Comparison of ENCODE assay signal across 12 mouse cellular contexts in genomic region chr7:35172519-35172918, GRCm38 (mm10). TPM values are rescaled to one million over a fixed set of nuclear protein-coding genes. Genes with fewer than 3 reads are reported as not detected.
A peak's percentile ranks its signal among the peaks of the same experiment; 100 is the strongest.
DNase-seq lines count a peak whose midpoint lies in the region; ATAC-seq and TF ChIP-seq lines count a peak whose summit lies in the region.
"Had no signal": no experiment of that assay in that cellular context is flagged by ENCODE, and none has a peak within 500 bp of the region (broad histone marks: within the 10 kb centered on the region; RNA-seq: fewer than 3 reads in every experiment).

No protein-coding gene starts in this region.

- H3K9ac ChIP-seq in intestine, embryonic 16.5 days (ENCODE audit: low read depth, low read length) = peak overlapping the region; percentile 48
- no peak overlapping the region for H3K9ac ChIP-seq in intestine, postnatal 0 days (ENCODE audit: low read depth, low read length)
- H3K9ac ChIP-seq in stomach, embryonic 16.5 days (ENCODE audit: low read length) = peak overlapping the region; percentile 49; the same call in 1 of the 2 replicates
- no peak overlapping the region for H3K9ac ChIP-seq in stomach, postnatal 0 days (ENCODE audit: low read length)
- H3K9ac ChIP-seq: hindbrain, embryonic 13.5 days; liver, postnatal 0 days; neural tube, embryonic 13.5 days; stomach, embryonic 15.5 days had no signal

- no peaks in the 10 kb centered on the region for H3K27me3 ChIP-seq in intestine, embryonic 16.5 days (replicated peaks; ENCODE audit: control insufficient read depth, insufficient read depth, low read length)
- H3K27me3 ChIP-seq in intestine, postnatal 0 days (replicated peaks; ENCODE audit: control insufficient read depth, insufficient read depth, low read length) = no peaks in the 10 kb centered on the region
- H3K27me3 ChIP-seq in stomach, embryonic 16.5 days (ENCODE audit: control insufficient read depth, insufficient read depth, low read length) = peaks cover 8% of the 10 kb centered on the region; the same call in 1 of the 2 replicates
- no peaks in the 10 kb centered on the region for H3K27me3 ChIP-seq in stomach, postnatal 0 days (ENCODE audit: control insufficient read depth, insufficient read depth, low read length)

- no peak for TF ChIP-seq CTCF in intestine, postnatal 0 days (IDR thresholded peaks at IDR 0.05; ENCODE audit: low read depth)
- TF ChIP-seq CTCF in stomach, postnatal 0 days (IDR thresholded peaks at IDR 0.05; ENCODE audit: low read depth) = no peak

- H3K4me3 ChIP-seq in intestine, embryonic 16.5 days (ENCODE audit: low read length) = no peak overlapping the region
- no peak overlapping the region for H3K4me3 ChIP-seq in intestine, postnatal 0 days (ENCODE audit: low read depth, low read length)
- H3K4me3 ChIP-seq in stomach, embryonic 16.5 days (replicated peaks; ENCODE audit: low read length) = no peak overlapping the region
- H3K4me3 ChIP-seq in stomach, postnatal 0 days (ENCODE audit: low read depth, low read length) = no peak overlapping the region
- H3K4me3 ChIP-seq: hindbrain, embryonic 13.5 days; neural tube, embryonic 13.5 days; stomach, embryonic 15.5 days had no signal

- H3K36me3 ChIP-seq in intestine, embryonic 16.5 days (ENCODE audit: control insufficient read depth, insufficient read depth, low read length) = no peaks in the 10 kb centered on the region
- no peaks in the 10 kb centered on the region for H3K36me3 ChIP-seq in intestine, postnatal 0 days (ENCODE audit: control insufficient read depth, insufficient read depth)
- H3K36me3 ChIP-seq in stomach, embryonic 16.5 days (ENCODE audit: control insufficient read depth, insufficient read depth, low read length) = no peaks in the 10 kb centered on the region
- H3K36me3 ChIP-seq in stomach, postnatal 0 days (ENCODE audit: control insufficient read depth, insufficient read depth, low read length) = no peaks in the 10 kb centered on the region
- H3K36me3 ChIP-seq: hindbrain, embryonic 13.5 days; neural tube, embryonic 13.5 days; stomach, embryonic 15.5 days had no signal

- peak; percentile 56 for DNase-seq in adrenal gland, adult 2 months
- DNase-seq in adrenal gland, adult 8-10 months = no peak
- DNase-seq in stomach, postnatal 0 days (ENCODE audit: low spot score) = no peak
- no peak for DNase-seq in right cerebral cortex, postnatal 14 days

- no peak for TF ChIP-seq EP300 in stomach, postnatal 0 days (optimal IDR thresholded peaks at IDR 0.05)

- ATAC-seq in intestine, embryonic 16.5 days = no peak
- no peak for ATAC-seq in intestine, postnatal 0 days
- no peak for ATAC-seq in stomach, embryonic 16.5 days (ENCODE audit: insufficient read depth, low FRiP score)
- ATAC-seq in stomach, postnatal 0 days (ENCODE audit: low FRiP score, low TSS enrichment) = no peak
- ATAC-seq in activated CD4-positive, CD25-positive, alpha-beta regulatory T cell, adult 4 months = no peak

- no peaks in the 10 kb centered on the region for H3K9me3 ChIP-seq in intestine, embryonic 16.5 days (ENCODE audit: control insufficient read depth, low read length)
- no peaks in the 10 kb centered on the region for H3K9me3 ChIP-seq in intestine, postnatal 0 days (ENCODE audit: control insufficient read depth)
- no peaks in the 10 kb centered on the region for H3K9me3 ChIP-seq in stomach, embryonic 16.5 days (replicated peaks; ENCODE audit: control insufficient read depth, low read length)
- no peaks in the 10 kb centered on the region for H3K9me3 ChIP-seq in stomach, postnatal 0 days (ENCODE audit: control insufficient read depth, low read length)
- H3K9me3 ChIP-seq: hindbrain, embryonic 13.5 days; neural tube, embryonic 13.5 days; stomach, embryonic 15.5 days had no signal

- H3K27ac ChIP-seq in intestine, embryonic 16.5 days (ENCODE audit: low read length) = no peak overlapping the region
- H3K27ac ChIP-seq in intestine, postnatal 0 days (ENCODE audit: low read depth, low read length) = no peak overlapping the region
- no peak overlapping the region for H3K27ac ChIP-seq in stomach, embryonic 16.5 days (ENCODE audit: low read length)
- no peak overlapping the region for H3K27ac ChIP-seq in stomach, postnatal 0 days (replicated peaks)
- H3K27ac ChIP-seq: hindbrain, embryonic 13.5 days; neural tube, embryonic 13.5 days; stomach, embryonic 15.5 days had no signal

- peaks cover 7% of the 10 kb centered on the region for H3K4me1 ChIP-seq in intestine, embryonic 16.5 days (ENCODE audit: control insufficient read depth, insufficient read depth, low read length)
- 0 out of 2 replicates have a peak, but pooled peaks cover 3% of the 10 kb centered on the region for H3K4me1 ChIP-seq in intestine, postnatal 0 days (replicated peaks; ENCODE audit: control insufficient read depth, insufficient read depth, low read length)
- no peaks in the 10 kb centered on the region for H3K4me1 ChIP-seq in stomach, embryonic 16.5 days (ENCODE audit: control insufficient read depth, insufficient read depth, low read length)
- H3K4me1 ChIP-seq in stomach, postnatal 0 days (replicated peaks; ENCODE audit: control insufficient read depth, insufficient read depth) = no peaks in the 10 kb centered on the region

- H3K4me2 ChIP-seq in intestine, embryonic 16.5 days (ENCODE audit: low read depth, low read length) = peak overlapping the region; percentile 35; the same call in 1 of the 2 replicates
- no peak overlapping the region for H3K4me2 ChIP-seq in intestine, postnatal 0 days (replicated peaks; ENCODE audit: low read depth)
- no peak overlapping the region for H3K4me2 ChIP-seq in stomach, embryonic 16.5 days (ENCODE audit: low read depth, low read length)
- no peak overlapping the region for H3K4me2 ChIP-seq in stomach, postnatal 0 days (replicated peaks; ENCODE audit: low read depth)

- 80% methylated on average over 4 of the region's 4 CpGs for WGBS in intestine, embryonic 16.5 days
- WGBS in intestine, postnatal 0 days = 76% methylated on average over 4 of the region's 4 CpGs
- 68% methylated on average over 4 of the region's 4 CpGs for WGBS in stomach, embryonic 16.5 days
- WGBS in stomach, postnatal 0 days = 74% methylated on average over 4 of the region's 4 CpGs

RNA-seq across cellular contexts. Expression of gene Slc7a10, which starts 13.7 kb away (rescaled TPM):
- 10 to 100 TPM in 1 of 2 experiments, 1 to 10 TPM in 1; 6.4 to 28.1 TPM for total RNA-seq in adrenal gland, adult 2 months (2021)
- 26.6 and 40.9 TPM in 2 replicates for polyA plus RNA-seq in adrenal gland, adult 2 months (2012; rRNA removed)
- total RNA-seq in adrenal gland, adult 8-10 months (2022) = 10 to 100 TPM; 12.2 to 29.7 (median 14.9) TPM
- 0.99 and 1.2 TPM in 2 replicates for polyA plus RNA-seq in intestine, embryonic 16.5 days (2015; fragmentation: Nextera tagmentation; extraction: Ambion mirVana)
- polyA plus RNA-seq in intestine, postnatal 0 days (2015; fragmentation: Nextera tagmentation; extraction: Ambion mirVana) = 0.34 and 0.42 TPM in 2 replicates
- 3.6 and 5.0 TPM in 2 replicates for polyA plus RNA-seq in stomach, embryonic 16.5 days (2015; fragmentation: Nextera tagmentation; extraction: Ambion mirVana)
- 0.82 and 0.98 TPM in 2 replicates for polyA plus RNA-seq in stomach, postnatal 0 days (2015; fragmentation: Nextera tagmentation; extraction: Ambion mirVana)
- polyA plus RNA-seq in activated CD4-positive, CD25-positive, alpha-beta regulatory T cell, adult 4 months (2017; shearing (Covaris generic)) = 1 to 10 TPM; 1.0 to 3.2 TPM

RNA-seq across cellular contexts. Expression of gene Lrp3, which starts 42.8 kb away (rescaled TPM):
- 10 to 100 TPM; 14.9 to 22.7 TPM for total RNA-seq in adrenal gland, adult 2 months (2021)
- polyA plus RNA-seq in adrenal gland, adult 2 months (2012; rRNA removed) = 38.8 and 42.9 TPM in 2 replicates
- total RNA-seq in adrenal gland, adult 8-10 months (2022) = 10 to 100 TPM; 21.8 to 24.6 (median 24.3) TPM
- polyA plus RNA-seq in intestine, embryonic 16.5 days (2015; fragmentation: Nextera tagmentation; extraction: Ambion mirVana) = 2.8 and 3.3 TPM in 2 replicates
- polyA plus RNA-seq in intestine, postnatal 0 days (2015; fragmentation: Nextera tagmentation; extraction: Ambion mirVana) = 1.6 and 2.1 TPM in 2 replicates
- 4.9 and 5.5 TPM in 2 replicates for polyA plus RNA-seq in stomach, embryonic 16.5 days (2015; fragmentation: Nextera tagmentation; extraction: Ambion mirVana)
- polyA plus RNA-seq in stomach, postnatal 0 days (2015; fragmentation: Nextera tagmentation; extraction: Ambion mirVana) = 1.6 and 2.6 TPM in 2 replicates
- under 1 TPM in 1 of 2 experiments, not detected in 1; 0.85 TPM for polyA plus RNA-seq in activated CD4-positive, CD25-positive, alpha-beta regulatory T cell, adult 4 months (2017; shearing (Covaris generic))

RNA-seq across cellular contexts. Expression of gene Cebpa, which starts 53.4 kb away (rescaled TPM):
- total RNA-seq in adrenal gland, adult 2 months (2021) = 100 to 1,000 TPM in 1 of 2 experiments, 10 to 100 TPM in 1; 88.3 to 319 TPM
- polyA plus RNA-seq in adrenal gland, adult 2 months (2012; rRNA removed) = 405 and 678 TPM in 2 replicates
- 100 to 1,000 TPM in 2 of 4 experiments, 10 to 100 TPM in 2; 45.2 to 106 (median 92.9) TPM for total RNA-seq in adrenal gland, adult 8-10 months (2022)
- 9.9 and 11.7 TPM in 2 replicates for polyA plus RNA-seq in intestine, embryonic 16.5 days (2015; fragmentation: Nextera tagmentation; extraction: Ambion mirVana)
- polyA plus RNA-seq in intestine, postnatal 0 days (2015; fragmentation: Nextera tagmentation; extraction: Ambion mirVana) = 25.1 and 28.0 TPM in 2 replicates
- 2.6 and 2.8 TPM in 2 replicates for polyA plus RNA-seq in stomach, embryonic 16.5 days (2015; fragmentation: Nextera tagmentation; extraction: Ambion mirVana)
- 8.8 and 11.3 TPM in 2 replicates for polyA plus RNA-seq in stomach, postnatal 0 days (2015; fragmentation: Nextera tagmentation; extraction: Ambion mirVana)
- polyA plus RNA-seq in activated CD4-positive, CD25-positive, alpha-beta regulatory T cell, adult 4 months (2017; shearing (Covaris generic)) = 1 to 10 TPM in 1 of 2 experiments, under 1 TPM in 1; 0.81 to 1.2 TPM

Comparison
In these comparisons a context has a peak if more than half of its experiments do, and no peak if none do; other contexts are left out.
1. H3K9ac ChIP-seq: peak in intestine, embryonic 16.5 days (single experiment) and stomach, embryonic 16.5 days (single experiment); none in intestine, postnatal 0 days (single experiment) and stomach, postnatal 0 days (single experiment).
2. RNA of gene Cebpa, which starts 53.4 kb away (polyA plus RNA-seq): 405 to 678 TPM in adrenal gland, adult 2 months; 25.1 to 28.0 TPM in intestine, postnatal 0 days, 9.9 to 11.7 TPM in intestine, embryonic 16.5 days, 8.8 to 11.3 TPM in stomach, postnatal 0 days, 2.6 to 2.8 TPM in stomach, embryonic 16.5 days and 0.81 to 1.2 TPM in activated CD4-positive, CD25-positive, alpha-beta regulatory T cell, adult 4 months; every median in the first group is over 10 times any median in the second.